Comparison of ENCODE assay signal across 8 mouse cellular contexts in genomic region chr3:144201794-144202573, GRCm38 (mm10). TPM values are rescaled to one million over a fixed set of nuclear protein-coding genes. Genes with fewer than 3 reads are reported as not detected.
DNase-seq lines count a peak whose midpoint lies in the region; ATAC-seq and TF ChIP-seq lines count a peak whose summit lies in the region.

No protein-coding gene starts in this region.

- WGBS in heart, adult 2 months: under 1% methylated on average over 56 of the region's 64 CpGs
- under 1% methylated on average over 62 of the region's 64 CpGs for WGBS in kidney, adult 2 months
- WGBS in liver, embryonic 13.5 days (ENCODE audit: insufficient replicate concordance): under 1% methylated on average over 59 of the region's 64 CpGs
- under 1% methylated on average over 62 of the region's 64 CpGs for WGBS in stomach, embryonic 14.5 days

- H3K4me2 ChIP-seq in liver, embryonic 13.5 days: peak overlapping the region; percentile 96
- peak overlapping the region; percentile 84 for H3K4me2 ChIP-seq in stomach, embryonic 14.5 days (replicated peaks; ENCODE audit: low read depth, low read length)

- peak overlapping the region; percentile 89 for H3K27ac ChIP-seq in heart, adult 2 months
- peak overlapping the region; percentile 85 for H3K27ac ChIP-seq in kidney, adult 2 months (ENCODE audit: insufficient read depth, low read depth, low read length)
- peak overlapping the region; percentile 86 for H3K27ac ChIP-seq in liver, embryonic 13.5 days
- peak overlapping the region; percentile 99 for H3K27ac ChIP-seq in stomach, embryonic 14.5 days (ENCODE audit: low read length)

- intact Hi-C loops in heart, adult 2 months (cut with DNase I): loop anchor here (10.0 kb wide), 3 partner anchors 923 to 1437 kb away; partner anchors contain the start of gene Gtf2b

- TF ChIP-seq EP300 in heart, adult 2 months (IDR thresholded peaks at IDR 0.05; ENCODE audit: insufficient read depth, low read depth, low read length): no peak

- peak overlapping the region; percentile 69 for H3K4me3 ChIP-seq in erythroblast, embryonic 14.5 days (replicated peaks)
- H3K4me3 ChIP-seq in heart, adult 2 months: peak overlapping the region; percentile 88
- H3K4me3 ChIP-seq in kidney, adult 2 months (ENCODE audit: insufficient read depth, low read depth, low read length): peak overlapping the region; percentile 94
- H3K4me3 ChIP-seq in liver, embryonic 13.5 days (replicated peaks): peak overlapping the region; percentile 78
- peak overlapping the region; percentile 94 for H3K4me3 ChIP-seq in stomach, embryonic 14.5 days (ENCODE audit: low read depth, low read length)

- peak; percentile 47 for TF ChIP-seq CTCF in heart, adult 2 months (IDR thresholded peaks at IDR 0.05)
- no peak for TF ChIP-seq CTCF in kidney, adult 2 months (conservative IDR thresholded peaks at IDR 0.05; ENCODE audit: insufficient read depth, insufficient read length, low read depth, low read length)

- no peak for ATAC-seq in erythroblast, adult 5-6 weeks (replicated peaks; ENCODE audit: low FRiP score, poor library complexity, severe bottlenecking)
- ATAC-seq in liver, embryonic 13.5 days (ENCODE audit: low read depth): peak; percentile 75
- ATAC-seq in stomach, embryonic 14.5 days (ENCODE audit: insufficient number of reproducible peaks, insufficient read depth, low FRiP score, low read depth): peak; percentile 69

- DNase-seq in embryo, embryonic 10.5 days (ENCODE audit: low spot score): peak; percentile 90
- peak; percentile 91 to 92 for DNase-seq in heart, adult 2 months
- DNase-seq in kidney, adult 2 months: peak; percentile 93
- peak; percentile 73 for DNase-seq in liver, embryonic 13.5 days
- peak; percentile 34 to 53 for DNase-seq in natural killer cell, adult 2 months (ENCODE audit: low spot score in 2 of 2)

- H3K79me2 ChIP-seq in heart, adult 2 months (replicated peaks; ENCODE audit: control insufficient read depth, insufficient read depth, low read length): peaks cover 4% of the 10 kb centered on the region; the same call in 1 of the 2 replicates

- peaks cover 14% of the 10 kb centered on the region for H3K27me3 ChIP-seq in erythroblast, embryonic 14.5 days (ENCODE audit: control insufficient read depth)
- no peaks in the 10 kb centered on the region for H3K27me3 ChIP-seq in heart, adult 2 months (ENCODE audit: control insufficient read depth, insufficient read depth, low read length)
- no peaks in the 10 kb centered on the region for H3K27me3 ChIP-seq in kidney, adult 2 months (replicated peaks; ENCODE audit: control insufficient read depth, insufficient read depth, low read length)
- no peaks in the 10 kb centered on the region for H3K27me3 ChIP-seq in liver, embryonic 13.5 days
- no peaks in the 10 kb centered on the region for H3K27me3 ChIP-seq in stomach, embryonic 14.5 days (ENCODE audit: control insufficient read depth, insufficient read depth, low read length)

- no peaks in the 10 kb centered on the region for H3K9me3 ChIP-seq in erythroblast, embryonic 14.5 days (ENCODE audit: control insufficient read depth, low read length)
- no peaks in the 10 kb centered on the region for H3K9me3 ChIP-seq in liver, embryonic 13.5 days (replicated peaks)
- H3K9me3 ChIP-seq in stomach, embryonic 14.5 days (ENCODE audit: control insufficient read depth, low read depth, low read length): no peaks in the 10 kb centered on the region

- H3K4me1 ChIP-seq in erythroblast, embryonic 14.5 days (ENCODE audit: control insufficient read depth): peaks cover 74% of the 10 kb centered on the region
- H3K4me1 ChIP-seq in heart, adult 2 months (ENCODE audit: control insufficient read depth, insufficient read depth, low read length): peaks cover 8% of the 10 kb centered on the region; the same call in 1 of the 2 replicates
- peaks cover 27% of the 10 kb centered on the region for H3K4me1 ChIP-seq in kidney, adult 2 months (ENCODE audit: control insufficient read depth, insufficient read depth, low read length)
- peaks cover 78% of the 10 kb centered on the region for H3K4me1 ChIP-seq in liver, embryonic 13.5 days (replicated peaks)
- peaks cover 22% of the 10 kb centered on the region for H3K4me1 ChIP-seq in stomach, embryonic 14.5 days (ENCODE audit: control insufficient read depth, insufficient read depth, low read length)

- peak overlapping the region; percentile 84 for H3K9ac ChIP-seq in heart, adult 2 months (ENCODE audit: low read depth, low read length)
- peak overlapping the region; percentile 84 for H3K9ac ChIP-seq in liver, embryonic 13.5 days
- H3K9ac ChIP-seq in stomach, embryonic 14.5 days (replicated peaks; ENCODE audit: low read depth, low read length): peak overlapping the region; percentile 98

- TF ChIP-seq POLR2A in heart, adult 2 months (IDR thresholded peaks at IDR 0.05; ENCODE audit: insufficient read depth, low read depth, low read length): peak; percentile 57; the same call in 1 of the 2 replicates
- TF ChIP-seq POLR2A in kidney, adult 2 months (IDR thresholded peaks at IDR 0.05; ENCODE audit: low read depth, low read length): peak; percentile 34

- H3K36me3 ChIP-seq in erythroblast, embryonic 14.5 days (ENCODE audit: control insufficient read depth): no peaks in the 10 kb centered on the region; the same call in 1 of the 2 replicates
- H3K36me3 ChIP-seq in heart, adult 2 months (ENCODE audit: control insufficient read depth, insufficient read depth, low read length): peaks cover 26% of the 10 kb centered on the region
- H3K36me3 ChIP-seq in kidney, adult 2 months (ENCODE audit: control insufficient read depth, insufficient read depth, low read length): peaks cover 2% of the 10 kb centered on the region; the same call in 1 of the 2 replicates
- no peaks in the 10 kb centered on the region for H3K36me3 ChIP-seq in liver, embryonic 13.5 days
- peaks cover 4% of the 10 kb centered on the region; the same call in 1 of the 2 replicates for H3K36me3 ChIP-seq in stomach, embryonic 14.5 days (ENCODE audit: control insufficient read depth, insufficient read depth, low read length)

RNA-seq across cellular contexts. Expression of gene Lmo4, which starts 3.0 kb away (rescaled TPM):
- polyA plus RNA-seq in erythroblast, embryonic 14.5 days (2012): 1.6 and 2.1 TPM in 2 replicates
- 64.8 and 103 TPM in 2 replicates for total RNA-seq in erythroblast, adult 5-6 weeks (2015; ENCODE audit: low replicate concordance)
- 21.9 and 22.7 TPM in 2 replicates for total RNA-seq in erythroblast, adult 5-6 weeks (2017; ENCODE audit: low replicate concordance)
- total RNA-seq in heart, adult 2 months (2021): 10 to 100 TPM; 29.0 to 34.3 TPM
- polyA plus RNA-seq in heart, adult 2 months (2012; rRNA removed): 33.8 and 49.4 TPM in 2 replicates
- polyA plus RNA-seq in kidney, adult 2 months (2012; rRNA removed): 88.7 and 108 TPM in 2 replicates
- polyA plus RNA-seq in liver, embryonic 13.5 days (2015; fragmentation: Nextera tagmentation; extraction: Ambion mirVana): 16.7 and 17.2 TPM in 2 replicates
- 95.2 and 95.4 TPM in 2 replicates for polyA plus RNA-seq in stomach, embryonic 14.5 days (2014; fragmentation: Nextera tagmentation; extraction: Ambion mirVana)
